Mouse (Mus musculus) adrenal gland, adult 18-20 months (tissue): ENCODE measurements at regions not wholly inside any gene's neighbourhood (a gene's known extent, or its start where the extent isn't known, plus 50 kb on each side); places are given as distances from the start of the nearest gene placed in this dataset.

Experiments used
- DNase-seq, 2 experiments: peaks; one replicate each; pipeline ENCODE4 v3.0.0; 2021 to 2022; ENCODE audit warnings: low spot score in 2 of 2

GRCm38 (mm10) chr4:30776816-30777442 lies 1187.0 kb upstream of the Map3k7 start:
- no peak for DNase-seq

GRCm38 (mm10) chr4:30781649-30782048 lies 1182.2 kb upstream of the Map3k7 start:
- DNase-seq = no peak

GRCm38 (mm10) chr4:30789976-30790657 lies 1173.8 kb upstream of the Map3k7 start:
- DNase-seq = no peak

DNA sequence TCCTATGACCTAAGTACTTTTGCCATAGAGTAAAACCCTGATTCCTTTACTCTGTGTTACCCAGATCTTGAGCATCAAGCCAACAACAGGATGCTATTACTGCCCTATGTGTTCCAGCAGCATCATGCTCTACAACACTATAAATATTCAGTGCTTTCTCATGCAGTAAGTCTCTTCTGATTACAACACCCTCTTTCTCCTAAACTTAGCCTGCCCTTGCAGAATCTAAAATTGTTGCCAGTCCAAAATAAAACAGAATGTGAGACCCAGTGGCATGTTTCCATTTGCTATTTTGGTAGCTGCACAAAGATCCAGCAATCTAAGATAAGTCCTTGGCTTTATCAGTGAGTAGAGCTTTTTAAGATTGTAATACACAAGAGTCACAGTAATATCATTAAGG lies 1154.1 kb upstream of the Map3k7 start:
- DNase-seq = no peak

DNA sequence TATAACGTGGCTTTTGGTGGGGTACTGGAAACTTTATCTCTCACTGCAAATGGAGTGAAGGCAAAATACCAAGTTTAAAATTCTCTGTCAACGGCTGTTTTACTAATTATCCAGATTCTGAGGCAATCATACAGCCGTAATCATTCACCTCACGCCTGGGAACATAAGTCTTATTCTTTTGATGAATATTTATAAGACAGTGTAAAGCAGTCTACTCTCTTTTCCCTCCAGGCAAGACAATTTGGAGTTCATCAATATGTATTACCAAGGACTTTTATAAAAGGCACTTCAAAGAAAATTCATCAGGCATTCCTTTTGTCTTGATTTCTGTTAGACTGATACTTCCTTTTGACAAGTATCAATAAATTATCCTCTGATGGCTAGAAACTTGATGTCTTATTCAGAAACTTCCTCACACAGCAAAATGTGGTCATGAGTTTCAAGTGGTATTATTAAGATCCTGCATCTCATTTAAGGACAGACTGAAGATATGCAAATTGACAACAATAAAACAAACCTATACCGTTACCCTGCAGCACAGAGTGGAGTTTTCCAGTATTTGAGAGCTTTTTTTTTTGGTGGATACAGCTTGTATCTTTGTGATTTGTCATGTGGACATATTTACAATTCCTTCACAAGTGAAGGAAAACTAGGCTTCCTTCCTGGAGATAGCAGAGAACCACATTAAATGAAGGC lies 1108.4 kb upstream of the Map3k7 start:
- no peak for DNase-seq

DNA sequence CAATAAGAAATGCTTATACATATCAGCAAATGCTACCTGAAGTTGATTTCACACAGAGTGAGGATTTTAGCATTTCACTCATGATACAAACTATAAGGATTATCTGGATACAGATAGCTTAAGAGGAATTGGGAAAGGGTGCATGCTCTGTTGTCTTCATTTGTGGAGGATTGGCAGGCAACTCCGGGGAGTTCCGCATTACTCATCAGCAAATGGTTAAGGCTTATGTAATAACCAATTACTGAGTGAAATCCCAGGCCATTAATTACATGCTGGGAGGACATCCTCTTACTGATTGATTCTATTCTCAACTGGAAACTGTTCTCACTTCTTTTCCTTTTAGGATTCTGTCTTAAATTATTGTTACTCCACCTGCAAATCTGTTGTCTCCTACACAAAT lies 1058.9 kb upstream of the Map3k7 start:
- no peak for DNase-seq

GRCm38 (mm10) chr4:30922944-30923343 lies 1041.0 kb upstream of the Map3k7 start:
- DNase-seq = no peak

GRCm38 (mm10) chr4:30932358-30932757 lies 1031.5 kb upstream of the Map3k7 start:
- no peak for DNase-seq

DNA sequence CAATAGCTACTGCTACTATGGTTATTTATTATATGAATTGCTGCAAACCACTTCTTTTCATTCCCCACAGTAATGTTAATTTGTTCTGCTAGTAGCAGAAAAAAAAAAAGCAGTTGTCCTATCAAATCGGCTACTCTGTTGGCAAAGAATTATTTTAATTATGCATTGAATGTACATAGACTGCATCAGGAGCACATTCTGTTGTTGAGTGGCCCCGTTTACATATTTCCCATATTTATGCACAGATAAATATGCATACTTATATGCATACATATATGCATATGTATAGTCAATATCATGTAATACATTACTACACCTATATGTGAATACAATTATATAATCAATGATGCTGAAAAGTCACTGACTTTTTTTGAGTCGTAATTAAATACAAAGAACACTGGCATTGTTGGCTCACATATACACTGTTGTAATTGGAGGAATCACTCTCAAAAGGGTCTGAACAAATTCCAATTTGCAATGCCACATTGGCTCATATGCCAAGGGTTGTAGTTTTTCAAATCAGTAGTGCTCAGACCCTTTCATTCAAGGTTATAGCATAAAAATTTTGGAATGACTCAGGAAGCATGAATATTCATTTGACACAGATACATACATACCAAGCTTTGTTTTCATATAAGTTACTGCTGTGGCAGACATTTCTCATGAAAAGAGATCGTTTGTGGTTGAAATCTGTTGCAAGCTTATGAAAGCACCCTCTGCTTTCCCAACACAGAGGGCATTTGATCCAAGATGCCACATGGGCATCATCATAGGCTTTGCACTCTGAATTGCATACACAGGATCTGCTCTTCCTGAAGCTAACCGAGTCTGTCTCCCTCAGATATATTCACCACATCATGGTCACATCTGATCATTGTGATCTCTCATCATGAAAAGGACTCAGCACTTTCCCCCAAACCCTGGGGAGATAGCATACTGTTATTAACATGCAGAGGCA lies 1030.6 kb upstream of the Map3k7 start:
- DNase-seq = no peak

- no peak for DNase-seq
These were observed 980.3 kb upstream of the Map3k7 start for GRCm38 (mm10) chr4:30983611-30984010.

GRCm38 (mm10) chr4:31012006-31012405 lies 951.9 kb upstream of the Map3k7 start:
- no peak for DNase-seq

GRCm38 (mm10) chr4:31052077-31052677 lies 911.7 kb upstream of the Map3k7 start:
- DNase-seq = no peak

DNA sequence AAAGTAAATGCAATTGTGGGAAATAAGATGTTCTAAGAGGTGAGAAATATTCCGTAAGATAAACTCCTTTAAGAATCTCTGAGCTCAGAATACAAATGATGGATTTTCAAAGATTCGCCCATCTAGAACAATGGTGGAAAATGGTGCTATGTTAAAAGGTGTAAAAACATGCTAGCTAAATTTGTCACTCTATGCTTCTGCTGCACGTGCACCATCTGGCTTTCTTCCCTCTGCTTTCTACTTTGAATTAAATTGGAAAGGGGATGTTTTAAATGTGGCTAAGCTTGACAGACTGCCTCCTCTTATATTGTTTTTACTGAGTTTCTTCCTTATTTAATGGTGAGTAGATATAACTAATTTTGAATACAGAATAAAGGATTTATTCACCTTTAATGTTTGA lies 887.7 kb upstream of the Map3k7 start:
- no peak for DNase-seq

- no peak for DNase-seq
These were observed 842.3 kb upstream of the Map3k7 start for GRCm38 (mm10) chr4:31121586-31121985.

GRCm38 (mm10) chr4:31143166-31143565 lies 820.7 kb upstream of the Map3k7 start:
- DNase-seq = no peak

DNA sequence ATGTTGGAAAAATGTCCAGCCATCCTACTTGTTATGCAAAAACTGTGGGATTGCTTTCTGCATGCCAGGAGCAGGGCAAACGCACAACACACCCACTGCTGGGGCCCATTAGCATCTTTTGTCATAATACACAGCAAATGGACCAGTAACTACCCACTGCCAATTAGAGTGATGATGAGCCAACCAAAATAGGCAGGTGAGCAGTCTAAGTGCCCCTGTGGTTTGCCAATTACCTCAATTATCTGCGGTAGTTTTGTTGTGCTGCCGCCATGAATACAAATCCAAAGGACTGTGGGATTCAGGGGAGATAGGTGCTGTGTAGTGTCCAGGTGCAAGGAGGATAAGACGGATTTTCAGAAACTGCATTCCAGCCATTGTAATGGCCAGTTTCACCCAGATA lies 796.5 kb upstream of the Map3k7 start:
- no peak for DNase-seq

GRCm38 (mm10) chr4:31168357-31168756 lies 795.5 kb upstream of the Map3k7 start:
- DNase-seq = no peak

- no peak for DNase-seq
These were observed 792.7 kb upstream of the Map3k7 start for GRCm38 (mm10) chr4:31171190-31171589.

DNA sequence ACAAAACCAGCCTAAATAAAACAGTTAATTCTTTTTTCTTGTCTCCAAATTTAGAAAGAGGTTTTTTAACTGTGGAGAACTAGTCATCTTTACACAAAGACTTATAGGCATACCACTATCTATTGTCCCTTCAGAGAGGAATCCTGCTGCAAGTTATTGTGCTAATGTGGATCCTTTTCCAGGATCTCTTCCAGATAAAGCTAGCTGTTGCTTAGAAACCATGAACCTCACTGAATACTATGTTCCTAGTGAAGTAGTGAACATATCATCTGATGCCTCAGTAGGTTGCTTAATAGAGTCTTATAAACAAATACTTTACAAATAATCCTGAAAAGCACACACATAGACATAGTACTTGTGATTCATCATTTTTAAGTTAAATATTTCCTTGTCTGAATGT lies 766.0 kb upstream of the Map3k7 start:
- no peak for DNase-seq

GRCm38 (mm10) chr4:31203286-31203685 lies 760.6 kb upstream of the Map3k7 start:
- no peak for DNase-seq
